Mouse (Mus musculus) lung, embryonic 14.5 days (tissue): ENCODE measurements at regions not wholly inside any gene's neighbourhood (a gene's known extent, or its start where the extent isn't known, plus 50 kb on each side); places are given as distances from the start of the nearest gene placed in this dataset.

Source experiments
- ATAC-seq: fragments of 200-750 bp; cut with Nextera tagmentation; 2 replicates; pipeline ENCODE4 v1.8.0; 2017; ENCODE audit warnings: mild to moderate bottlenecking, moderate TSS enrichment, moderate library complexity; ENCODE audit not compliant: insufficient read depth
- DNase-seq: peaks from one replicate; pipeline ENCODE4 v3.0.0-alpha.2; 2015
- H3K27ac ChIP-seq: fragments of 300-500 bp; sonication (generic); 2 replicates; pipeline ENCODE4 v1.5.1; 2014; ENCODE audit warnings: low read depth, mild to moderate bottlenecking, moderate library complexity
- H3K27me3 ChIP-seq: fragments of 300-500 bp; sonication (generic); 2 replicates; pipeline ENCODE4 v1.6.1; 2014; ENCODE audit warnings: low read length, control low read depth; ENCODE audit not compliant: insufficient read depth
- H3K36me3 ChIP-seq: fragments of 300-500 bp; sonication (generic); 2 replicates; pipeline ENCODE4 v1.6.1; 2014; ENCODE audit warnings: control low read depth; ENCODE audit not compliant: insufficient read depth
- H3K4me1 ChIP-seq: fragments of 300-500 bp; sonication (generic); 2 replicates; pipeline ENCODE4 v1.6.1; 2014; ENCODE audit warnings: antibody characterized with exemption, control low read depth; ENCODE audit not compliant: insufficient read depth
- H3K4me2 ChIP-seq: fragments of 300-500 bp; sonication (generic); 2 replicates; pipeline ENCODE4 v1.6.1; 2014; ENCODE audit warnings: mild to moderate bottlenecking
- H3K4me3 ChIP-seq: fragments of 300-500 bp; sonication (generic); 2 replicates; pipeline ENCODE4 v1.5.1; 2014; ENCODE audit warnings: low read depth, low read length
- H3K9ac ChIP-seq: fragments of 300-500 bp; sonication (generic); 2 replicates; pipeline ENCODE4 v1.6.1; 2014
- H3K9me3 ChIP-seq: fragments of 300-500 bp; sonication (generic); 2 replicates; pipeline ENCODE4 v1.6.1; 2016; ENCODE audit warnings: low read depth, low read length, control low read depth
- CTCF ChIP-seq: IDR thresholded peaks from 2 replicates; pipeline ENCODE4 v1.5.1; 2016; ENCODE audit warnings: antibody characterized with exemption, low read depth
- WGBS: fragments of 180-500 bp; shearing (Covaris S2); extraction: QIAGEN DNeasy Blood & Tissue Kit; methylation state at CpG from one replicate; pipeline ENCODE4 v1.1.7; 2014; 5-methylcytosine and 5-hydroxymethylcytosine counted together

DNA sequence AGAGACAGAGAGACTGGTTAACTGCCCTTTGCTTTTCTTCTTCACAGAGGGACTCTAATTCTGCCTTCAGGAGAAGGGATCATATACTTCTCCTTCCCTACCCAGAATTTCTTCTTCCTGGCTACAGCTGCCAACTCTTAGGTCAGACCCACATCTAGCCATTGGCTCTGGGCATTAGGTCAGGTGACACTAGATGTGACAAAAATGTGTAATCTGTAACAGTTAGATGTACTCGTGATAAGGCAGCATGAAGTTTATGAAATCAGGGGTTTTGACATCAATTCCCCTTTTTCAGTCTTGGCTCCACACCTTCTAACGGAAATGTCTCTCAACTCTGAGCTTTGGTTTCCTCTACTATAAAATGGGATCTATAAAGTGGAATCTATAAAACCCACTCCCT, 428.4 kb downstream of the Bmper start:
- no peak overlapping the region for H3K4me2 ChIP-seq
- DNase-seq (no peak), ATAC-seq (no peak)
- H3K27me3 ChIP-seq = no peaks in the 10 kb centered on the region
- TF ChIP-seq CTCF = no peak
- H3K36me3 ChIP-seq = no peaks in the 10 kb centered on the region
- no peaks in the 10 kb centered on the region for H3K4me1 ChIP-seq
- no peaks in the 10 kb centered on the region for H3K9me3 ChIP-seq
- H3K4me3 ChIP-seq = no peak overlapping the region
- 66% methylated on average over 2 of the region's 2 CpGs for WGBS
- no peak overlapping the region for H3K27ac ChIP-seq
- no peak overlapping the region for H3K9ac ChIP-seq

DNA sequence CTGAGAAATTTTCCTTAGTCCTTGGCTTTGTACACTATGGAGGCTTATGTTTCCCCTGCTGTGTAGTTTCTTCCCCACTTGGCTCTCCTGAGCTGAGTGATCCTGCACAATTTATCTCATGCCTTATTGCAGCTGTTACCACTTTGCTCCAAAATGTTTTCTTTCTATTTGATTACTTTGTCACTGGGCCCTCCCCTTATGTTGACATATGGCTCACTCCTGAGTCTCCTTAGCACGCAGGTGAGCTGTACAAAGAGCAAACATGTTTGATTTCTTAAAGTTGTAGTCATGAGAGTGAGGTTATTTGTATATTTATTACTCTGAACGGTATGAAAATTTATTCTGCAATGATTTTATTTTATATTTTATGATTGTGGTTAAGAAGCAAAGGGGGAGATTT, 430.2 kb downstream of the Bmper start:
- WGBS = 48% methylated on average over 2 of the region's 2 CpGs
- no peaks in the 10 kb centered on the region for H3K27me3 ChIP-seq
- H3K4me2 ChIP-seq = no peak overlapping the region
- no peak overlapping the region for H3K9ac ChIP-seq
- no peak for TF ChIP-seq CTCF
- no peaks in the 10 kb centered on the region for H3K4me1 ChIP-seq
- ATAC-seq (peak; percentile 41; the same call in 1 of the 2 replicates), DNase-seq (no peak)
- no peak overlapping the region for H3K27ac ChIP-seq
- H3K9me3 ChIP-seq = no peaks in the 10 kb centered on the region
- H3K36me3 ChIP-seq = no peaks in the 10 kb centered on the region
- no peak overlapping the region for H3K4me3 ChIP-seq

DNA sequence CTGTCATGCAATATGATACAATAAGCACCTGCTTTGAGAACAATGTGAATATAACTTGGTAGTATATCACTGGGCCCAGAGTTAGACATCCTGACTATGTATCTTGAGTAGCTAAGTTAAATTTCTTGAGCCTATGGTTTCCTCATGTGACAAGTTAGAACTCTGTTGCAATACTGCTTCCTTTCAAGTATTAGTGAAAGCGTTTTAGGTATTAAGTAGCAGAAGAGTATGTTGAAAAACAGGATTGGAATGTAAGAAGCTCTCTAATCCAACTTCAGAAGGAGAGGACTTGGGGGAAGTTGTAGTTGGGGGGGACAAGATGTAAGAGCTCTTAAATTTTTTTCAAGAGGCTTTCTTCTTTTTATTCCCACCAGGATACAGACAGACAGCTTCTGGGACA, 431.9 kb downstream of the Bmper start:
- H3K9ac ChIP-seq = no peak overlapping the region
- WGBS = 57% methylated on average over 1 of the region's 1 CpGs
- H3K27ac ChIP-seq = no peak overlapping the region
- no peaks in the 10 kb centered on the region for H3K36me3 ChIP-seq
- DNase-seq (no peak), ATAC-seq (no peak)
- no peak for TF ChIP-seq CTCF
- no peak overlapping the region for H3K4me2 ChIP-seq
- no peaks in the 10 kb centered on the region for H3K27me3 ChIP-seq
- H3K4me3 ChIP-seq = no peak overlapping the region
- no peaks in the 10 kb centered on the region for H3K4me1 ChIP-seq
- H3K9me3 ChIP-seq = no peaks in the 10 kb centered on the region

DNA sequence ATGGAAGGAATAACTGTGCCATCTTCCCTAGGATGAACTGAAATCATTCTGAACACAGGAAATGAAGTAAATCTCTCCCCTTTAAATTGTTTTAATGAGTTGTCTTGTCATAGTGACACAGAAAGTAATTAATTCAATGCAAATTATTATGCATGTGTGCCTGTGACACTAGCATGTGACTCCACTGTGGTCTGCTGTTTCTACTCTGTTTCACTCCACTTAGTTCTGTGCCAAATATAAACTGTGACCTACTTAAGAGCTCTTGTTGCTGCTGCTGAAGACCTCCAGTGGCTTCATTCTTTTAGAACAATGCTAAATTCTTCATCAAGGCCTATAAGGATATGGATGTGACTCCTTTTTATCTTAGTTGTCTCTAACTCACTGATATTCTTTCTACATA, 431.8 kb upstream of the Npsr1 start:
- H3K27me3 ChIP-seq = no peaks in the 10 kb centered on the region
- H3K4me3 ChIP-seq = no peak overlapping the region
- H3K36me3 ChIP-seq = no peaks in the 10 kb centered on the region
- H3K4me2 ChIP-seq = no peak overlapping the region
- H3K9me3 ChIP-seq = no peaks in the 10 kb centered on the region
- TF ChIP-seq CTCF = no peak
- DNase-seq = no peak
- H3K27ac ChIP-seq = no peak overlapping the region
- no peak for ATAC-seq
- H3K9ac ChIP-seq = no peak overlapping the region
- H3K4me1 ChIP-seq = no peaks in the 10 kb centered on the region

DNA sequence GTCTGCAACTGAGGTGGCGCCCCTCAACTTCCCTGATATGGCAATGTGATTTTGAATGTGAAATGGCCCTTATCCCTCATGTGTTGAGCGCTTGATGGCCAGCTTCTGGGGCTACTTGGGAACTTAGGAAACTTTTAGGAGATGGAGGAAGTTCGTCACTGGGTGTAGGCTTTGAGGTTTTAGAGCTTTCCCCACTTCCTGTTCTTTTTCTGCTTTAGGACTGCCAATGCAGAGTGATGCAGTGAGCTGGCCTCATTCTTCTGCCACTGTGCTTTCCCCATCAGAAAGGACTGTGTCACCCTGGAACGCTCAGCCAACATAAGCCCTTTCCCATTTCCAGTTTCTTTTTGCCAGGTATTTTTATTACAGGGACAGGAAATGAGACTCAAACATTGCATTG, 428.6 kb upstream of the Npsr1 start:
- Histone ChIP-seq H3K4me3 (no peak overlapping the region), H3K27me3 (no peaks in the 10 kb centered on the region), H3K9me3 (no peaks in the 10 kb centered on the region), H3K9ac (no peak overlapping the region), H3K36me3 (no peaks in the 10 kb centered on the region), H3K27ac (no peak overlapping the region), H3K4me1 (no peaks in the 10 kb centered on the region), H3K4me2 (no peak overlapping the region)
- WGBS = 88% methylated on average over 4 of the region's 4 CpGs
- TF ChIP-seq CTCF = no peak
- DNase-seq = no peak
- no peak for ATAC-seq

DNA sequence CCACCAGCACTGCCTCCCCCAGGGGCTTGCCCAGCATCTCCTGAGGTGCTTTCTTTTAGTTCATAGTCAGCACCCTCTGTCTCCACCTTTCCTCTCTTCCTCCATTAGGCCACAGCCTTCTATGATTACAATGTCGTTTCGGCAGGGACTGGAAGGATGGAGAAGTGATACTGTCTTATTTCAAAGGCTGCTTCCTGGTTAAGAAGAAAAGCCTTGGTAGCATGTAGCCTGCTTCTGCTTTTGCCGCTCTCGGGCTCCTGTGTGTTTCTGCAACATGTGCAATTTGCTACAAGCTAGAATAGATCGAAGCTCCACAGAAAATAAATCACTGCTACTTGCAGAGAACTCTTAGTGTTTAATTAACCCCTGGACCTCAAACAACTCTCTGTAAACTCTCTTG, 427.2 kb upstream of the Npsr1 start:
- H3K4me1 ChIP-seq = no peaks in the 10 kb centered on the region
- WGBS = 13% methylated on average over 5 of the region's 5 CpGs
- no peaks in the 10 kb centered on the region for H3K36me3 ChIP-seq
- no peaks in the 10 kb centered on the region for H3K27me3 ChIP-seq
- H3K9me3 ChIP-seq = no peaks in the 10 kb centered on the region
- no peak overlapping the region for H3K27ac ChIP-seq
- no peak overlapping the region for H3K4me3 ChIP-seq
- H3K9ac ChIP-seq = no peak overlapping the region
- no peak for ATAC-seq
- TF ChIP-seq CTCF = no peak
- peak; percentile 34 for DNase-seq
- H3K4me2 ChIP-seq = no peak overlapping the region

DNA sequence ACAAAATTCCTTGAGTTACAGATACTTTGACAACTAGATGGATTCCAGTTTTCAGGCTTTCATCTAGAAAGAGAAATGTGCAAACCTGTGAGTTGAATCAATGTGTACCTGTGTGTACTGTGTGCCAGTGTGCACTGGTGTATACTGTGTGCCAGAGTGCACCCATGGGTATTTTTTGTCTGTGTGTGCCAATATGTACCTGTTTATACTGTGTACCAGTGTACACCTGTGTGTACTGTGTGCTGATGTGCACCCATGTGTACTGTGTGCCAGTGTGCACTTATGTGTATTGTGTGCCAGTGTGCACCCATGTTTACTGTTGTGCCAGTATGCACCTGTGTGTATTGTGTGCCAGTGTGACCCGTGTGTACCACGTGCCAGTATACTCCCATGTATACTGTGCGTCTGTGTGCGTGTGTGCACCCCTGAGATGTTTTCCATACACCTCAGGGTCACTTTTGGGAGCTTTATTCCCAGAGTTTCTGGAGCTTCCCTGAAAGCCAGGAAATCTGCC, 424.4 kb upstream of the Npsr1 start:
- Histone ChIP-seq H3K4me3 (no peak overlapping the region), H3K9ac (no peak overlapping the region), H3K4me1 (no peaks in the 10 kb centered on the region), H3K27ac (no peak overlapping the region), H3K27me3 (no peaks in the 10 kb centered on the region), H3K36me3 (no peaks in the 10 kb centered on the region), H3K9me3 (no peaks in the 10 kb centered on the region), H3K4me2 (no peak overlapping the region)
- ATAC-seq = no peak
- no peak for DNase-seq
- no peak for TF ChIP-seq CTCF
- 95% methylated on average over 4 of the region's 4 CpGs for WGBS

DNA sequence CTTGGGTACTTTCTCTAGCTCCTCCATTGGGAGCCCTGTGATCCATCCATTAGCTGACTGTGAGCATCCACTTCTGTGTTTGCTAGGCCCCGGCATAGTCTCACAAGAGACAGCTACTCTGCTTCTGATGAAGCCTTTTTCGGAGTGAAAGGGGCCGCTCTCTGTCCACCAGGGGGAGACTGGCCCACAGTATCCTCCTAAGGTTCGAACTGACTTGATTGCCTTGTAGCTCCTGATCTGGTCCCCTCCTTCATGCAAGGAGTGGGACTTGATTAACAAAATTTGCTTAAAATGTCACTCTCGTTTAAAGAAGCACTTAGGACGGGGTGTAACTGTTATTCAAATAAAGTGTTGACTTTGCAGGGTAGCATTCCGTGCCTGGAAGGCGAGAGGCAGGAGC, 423.0 kb upstream of the Npsr1 start:
- Histone ChIP-seq H3K9ac (no peak overlapping the region), H3K9me3 (no peaks in the 10 kb centered on the region), H3K4me3 (no peak overlapping the region), H3K4me1 (no peaks in the 10 kb centered on the region), H3K36me3 (no peaks in the 10 kb centered on the region), H3K4me2 (no peak overlapping the region), H3K27me3 (no peaks in the 10 kb centered on the region), H3K27ac (no peak overlapping the region)
- DNase-seq (peak; percentile 56), ATAC-seq (no peak; the same call in 1 of the 2 replicates)
- 27% methylated on average over 8 of the region's 8 CpGs for WGBS
- TF ChIP-seq CTCF = peak; percentile 64
